Mouse (Mus musculus): ENCODE results near the gene Gal3st1. TPM values are rescaled to one million over a fixed set of nuclear protein-coding genes. Genes with fewer than 3 reads are reported as not detected.
A peak's percentile ranks its signal among the peaks of the same experiment; 100 is the strongest.

Gene Gal3st1
- total and polyA plus RNA-seq, 3 experiments: 0.07 to 0.12 TPM; not detected in 1

GRCm38 (mm10) chr11:3961761-3962160, 21.7 kb upstream of the Gal3st1 start:
- H3K79me2 ChIP-seq (ENCODE audit: control insufficient read depth, insufficient read depth, low read length, poor library complexity): peaks cover 28% of the 10 kb centered on the region

GRCm38 (mm10) chr11:3963155-3963554, 20.3 kb upstream of the Gal3st1 start:
- Histone ChIP-seq H3K27ac (ENCODE audit: control insufficient read depth, low read depth, low read length) (peak overlapping the region; percentile 96), H3K4me3 (ENCODE audit: control insufficient read depth in 1 of 2, insufficient read depth in 1 of 2, low read depth in 2 of 2, low read length in 2 of 2) (peak overlapping the region; percentile 37 to 93), H3K36me3 (ENCODE audit: control insufficient read depth in 1 of 2, insufficient read depth in 2 of 2, low read length in 2 of 2) (peaks cover 8 to 23% of the 10 kb centered on the region in 2 experiments), H3K27me3 (ENCODE audit: control insufficient read depth in 1 of 2, insufficient read depth in 2 of 2, low read length in 2 of 2) (peaks cover 0 to 4% of the 10 kb centered on the region in 2 experiments; a peak in 2 of 4 replicates), H3K9ac (ENCODE audit: control insufficient read depth, low read depth, low read length, poor library complexity, severe bottlenecking) (peak overlapping the region; percentile 71), H3K9me3 (replicated peaks; ENCODE audit: insufficient read depth, low read length) (no peaks in the 10 kb centered on the region), H3K4me1 (ENCODE audit: control insufficient read depth in 1 of 2, insufficient read depth in 2 of 2, low read length in 2 of 2) (peaks cover 10 to 19% of the 10 kb centered on the region in 2 experiments), H3K79me2 (ENCODE audit: control insufficient read depth, insufficient read depth, low read length, poor library complexity) (peaks cover 40% of the 10 kb centered on the region)
- TF ChIP-seq ETS1 (IDR thresholded peaks at IDR 0.05; ENCODE audit: low read depth, low read length): no peak
- no peak for TF ChIP-seq KAT2A (conservative IDR thresholded peaks at IDR 0.05; ENCODE audit: low read depth, low read length)
- TF ChIP-seq USF1 (IDR thresholded peaks at IDR 0.05; ENCODE audit: low read depth, low read length): no peak
- no peak for TF ChIP-seq MAX (IDR thresholded peaks at IDR 0.05; ENCODE audit: low read length)
- TF ChIP-seq CHD2 (IDR thresholded peaks at IDR 0.05; ENCODE audit: low read length): no peak
- no peak for TF ChIP-seq GATA1 (IDR thresholded peaks at IDR 0.05; ENCODE audit: low read depth, low read length)
- TF ChIP-seq JUND (IDR thresholded peaks at IDR 0.05; ENCODE audit: low read depth, low read length): no peak
- TF ChIP-seq CTCF (IDR thresholded peaks at IDR 0.05 in 2 of 3, conservative IDR thresholded peaks at IDR 0.05 in 1 of 3; ENCODE audit: control insufficient read depth in 1 of 3, insufficient read depth in 1 of 3, low read depth in 2 of 3, low read length in 3 of 3, poor library complexity in 1 of 3, severe bottlenecking in 1 of 3): no peak
- TF ChIP-seq MXI1 (IDR thresholded peaks at IDR 0.05; ENCODE audit: low read depth, low read length): no peak
- TF ChIP-seq NELFE (IDR thresholded peaks at IDR 0.05; ENCODE audit: low read depth, low read length): no peak; the same call in 1 of the 2 replicates
- no peak for TF ChIP-seq TAL1 (IDR thresholded peaks at IDR 0.05; ENCODE audit: low read length)
- no peak for TF ChIP-seq MEF2A (IDR thresholded peaks at IDR 0.05; ENCODE audit: extremely low read depth, insufficient replicate concordance, low read depth, low read length, poor library complexity, severe bottlenecking)
- no peak for TF ChIP-seq EP300 (IDR thresholded peaks at IDR 0.05; ENCODE audit: low read depth in 1 of 2, low read length in 2 of 2)
- no peak for DNase-seq (ENCODE audit: low read depth, low spot score)

More at GRCm38 (mm10) chr11:3961761-3962160, 21.7 kb upstream of the Gal3st1 start:
- Histone ChIP-seq H3K27me3 (ENCODE audit: control insufficient read depth in 1 of 2, insufficient read depth in 2 of 2, low read length in 2 of 2) (peaks cover 3 to 8% of the 10 kb centered on the region in 2 experiments), H3K9ac (ENCODE audit: control insufficient read depth, low read depth, low read length, poor library complexity, severe bottlenecking) (no peak overlapping the region), H3K9me3 (replicated peaks; ENCODE audit: insufficient read depth, low read length) (no peaks in the 10 kb centered on the region), H3K36me3 (ENCODE audit: control insufficient read depth in 1 of 2, insufficient read depth in 2 of 2, low read length in 2 of 2) (peaks cover 2 to 20% of the 10 kb centered on the region in 2 experiments), H3K27ac (ENCODE audit: control insufficient read depth, low read depth, low read length) (no peak overlapping the region), H3K4me3 (ENCODE audit: control insufficient read depth in 1 of 2, insufficient read depth in 1 of 2, low read depth in 2 of 2, low read length in 2 of 2) (no peak overlapping the region), H3K4me1 (ENCODE audit: control insufficient read depth in 1 of 2, insufficient read depth in 2 of 2, low read length in 2 of 2) (peaks cover 10 to 19% of the 10 kb centered on the region in 2 experiments)
- DNase-seq (ENCODE audit: low read depth, low spot score): no peak
- TF ChIP-seq MYB (IDR thresholded peaks at IDR 0.05; ENCODE audit: low read depth, low read length): no peak
- TF ChIP-seq MAFK (IDR thresholded peaks at IDR 0.05; ENCODE audit: borderline replicate concordance, low read depth, low read length): no peak
- TF ChIP-seq NELFE (IDR thresholded peaks at IDR 0.05; ENCODE audit: low read depth, low read length): no peak
- no peak for TF ChIP-seq E2F4 (IDR thresholded peaks at IDR 0.05; ENCODE audit: borderline replicate concordance, low read depth, low read length)
- TF ChIP-seq RCOR1 (IDR thresholded peaks at IDR 0.05; ENCODE audit: low read depth, low read length): no peak
- TF ChIP-seq ZMIZ1 (IDR thresholded peaks at IDR 0.05; ENCODE audit: low read depth, low read length): no peak
